Mouse (Mus musculus) liver, embryonic 11.5 days (tissue): Measurements from ENCODE around the gene Gm20517. TPM values are rescaled to one million over a fixed set of nuclear protein-coding genes. Genes with fewer than 3 reads are reported as not detected.
"Not testable (repeated sequence)": the region's sequence is repeated elsewhere in the genome, so short reads cannot be mapped to it uniquely, and the experiment has no call there.

ENCODE experiments used
- ATAC-seq: fragments of 200-750 bp; cut with Nextera tagmentation; replicated peaks from 2 replicates; pipeline ENCODE4 v1.8.0; 2017; ENCODE audit warnings: moderate number of reproducible peaks, mild to moderate bottlenecking, moderate TSS enrichment, moderate library complexity; ENCODE audit not compliant: low FRiP score
- DNase-seq: peaks from one replicate; pipeline ENCODE4 v3.0.0-alpha.2; 2017; ENCODE audit warnings: low spot score
- H3K27ac ChIP-seq: fragments of 300-500 bp; sonication (generic); 2 replicates; pipeline ENCODE4 v1.5.1; 2014; ENCODE audit warnings: mild to moderate bottlenecking, low read depth, low read length, control low read depth
- H3K27me3 ChIP-seq: fragments of 300-500 bp; sonication (generic); replicated peaks from 2 replicates; pipeline ENCODE4 v1.6.1; 2014; ENCODE audit warnings: low read length, mixed read lengths; ENCODE audit not compliant: control insufficient read depth, insufficient read depth
- H3K36me3 ChIP-seq: fragments of 300-500 bp; sonication (generic); 2 replicates; pipeline ENCODE4 v1.6.1; 2014; ENCODE audit warnings: mild to moderate bottlenecking, low read length, moderate library complexity, mixed read lengths; ENCODE audit not compliant: control insufficient read depth, insufficient read depth
- H3K4me1 ChIP-seq: fragments of 300-500 bp; sonication (generic); replicated peaks from 2 replicates; pipeline ENCODE4 v1.6.1; 2014; ENCODE audit warnings: low read length, mixed read lengths; ENCODE audit not compliant: control insufficient read depth, insufficient read depth
- H3K4me2 ChIP-seq: fragments of 300-500 bp; sonication (generic); 2 replicates; pipeline ENCODE4 v1.6.1; 2014; ENCODE audit warnings: mild to moderate bottlenecking, control low read depth, moderate library complexity
- H3K4me3 ChIP-seq: fragments of 300-500 bp; sonication (generic); 2 replicates; pipeline ENCODE4 v1.5.1; 2014; ENCODE audit warnings: low read depth, low read length, control low read depth
- H3K9ac ChIP-seq: fragments of 300-500 bp; sonication (generic); 2 replicates; pipeline ENCODE4 v1.6.1; 2014; ENCODE audit warnings: low read depth, low read length, control low read depth
- H3K9me3 ChIP-seq: fragments of 300-500 bp; sonication (generic); 2 replicates; pipeline ENCODE4 v1.6.1; 2016; ENCODE audit warnings: low read length, inconsistent platforms, mixed read lengths; ENCODE audit not compliant: control insufficient read depth
- WGBS: fragments of 180-500 bp; shearing (Covaris S2); extraction: QIAGEN DNeasy Blood & Tissue Kit; methylation state at CpG from one replicate; pipeline ENCODE4 v1.1.7; 2014; 5-methylcytosine and 5-hydroxymethylcytosine counted together
- polyA plus RNA-seq: library from polyadenylated mRNA; unstranded; fragments of >200 nt; fragmentation: Nextera tagmentation; extraction: Ambion mirVana; gene quantifications from 2 replicates; pipeline ENCODE4 v1.2.1, GENCODE M21; 2014

Gm20517 gene
- polyA plus RNA-seq, 1 experiment from 2014 or later = 2.5 TPM

DNA sequence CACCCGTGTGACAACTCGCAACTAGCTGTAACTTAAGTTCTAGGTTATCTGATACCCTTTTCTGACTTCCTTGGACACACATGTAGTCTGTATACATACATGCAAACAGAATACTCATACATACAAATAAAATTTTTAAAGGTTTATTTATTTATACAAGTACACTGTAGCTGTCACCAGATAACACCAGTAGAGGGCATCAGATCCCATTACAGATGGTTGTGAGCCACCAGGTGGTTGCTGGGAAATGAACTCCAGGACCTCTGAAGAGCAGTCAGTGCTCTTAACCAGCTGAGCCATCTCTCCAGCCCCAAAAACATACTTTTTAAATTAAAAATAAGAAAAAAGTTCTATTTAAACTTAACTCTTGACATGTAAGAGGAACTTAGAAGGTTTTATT, 31.6 kb downstream of the Gm20517 start:
- no peak overlapping the region for H3K4me3 ChIP-seq
- no peaks in the 10 kb centered on the region; the same call in 1 of the 2 replicates for H3K4me1 ChIP-seq
- no peaks in the 10 kb centered on the region for H3K9me3 ChIP-seq
- H3K27me3 ChIP-seq = no peaks in the 10 kb centered on the region
- DNase-seq (no peak), ATAC-seq (no peak)
- no peak overlapping the region for H3K27ac ChIP-seq
- 86% methylated on average over 2 of the region's 2 CpGs for WGBS
- H3K36me3 ChIP-seq = no peaks in the 10 kb centered on the region
- H3K9ac ChIP-seq = no peak overlapping the region
- no peak overlapping the region for H3K4me2 ChIP-seq

GRCm38 (mm10) chr17:47646683-47647082, 35.3 kb downstream of the Gm20517 start:
- Histone ChIP-seq H3K4me2 (no peak overlapping the region), H3K4me3 (no peak overlapping the region), H3K9me3 (no peaks in the 10 kb centered on the region), H3K9ac (no peak overlapping the region), H3K27ac (no peak overlapping the region), H3K27me3 (no peaks in the 10 kb centered on the region), H3K36me3 (no peaks in the 10 kb centered on the region), H3K4me1 (0 out of 2 replicates have a peak, but pooled peaks cover 3% of the 10 kb centered on the region)
- ATAC-seq = peak; percentile 29; the same call in 1 of the 2 replicates
- DNase-seq = peak; percentile 59
- WGBS = 80% methylated on average over 1 of the region's 1 CpGs

DNA sequence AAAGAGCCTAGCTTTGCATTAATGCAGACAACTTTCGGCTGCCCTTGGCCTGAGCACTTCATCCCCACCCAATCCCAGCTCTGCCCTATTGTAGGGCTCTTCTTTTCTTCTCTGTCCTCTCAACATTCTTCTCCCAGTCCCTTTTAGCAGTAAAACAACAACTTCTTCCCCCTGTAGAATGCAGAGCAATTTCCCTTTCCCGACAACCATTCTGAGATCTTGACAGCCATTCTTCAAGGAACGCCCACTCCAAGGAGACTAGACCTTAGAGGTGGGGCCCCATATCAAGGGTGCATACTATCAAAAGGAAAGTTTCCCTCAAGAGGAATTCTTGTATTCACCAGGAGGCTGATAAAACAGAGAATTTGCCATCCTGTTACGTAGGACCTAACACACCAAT, 37.6 kb downstream of the Gm20517 start:
- no peak overlapping the region for H3K27ac ChIP-seq
- no peaks in the 10 kb centered on the region for H3K36me3 ChIP-seq
- H3K4me3 ChIP-seq = no peak overlapping the region
- no peak overlapping the region for H3K9ac ChIP-seq
- no peak for DNase-seq
- H3K27me3 ChIP-seq = no peaks in the 10 kb centered on the region
- no peak overlapping the region for H3K4me2 ChIP-seq
- ATAC-seq = no peak
- H3K4me1 ChIP-seq = 0 out of 2 replicates have a peak, but pooled peaks cover 3% of the 10 kb centered on the region
- WGBS = 69% methylated on average over 4 of the region's 4 CpGs
- H3K9me3 ChIP-seq = no peaks in the 10 kb centered on the region

DNA sequence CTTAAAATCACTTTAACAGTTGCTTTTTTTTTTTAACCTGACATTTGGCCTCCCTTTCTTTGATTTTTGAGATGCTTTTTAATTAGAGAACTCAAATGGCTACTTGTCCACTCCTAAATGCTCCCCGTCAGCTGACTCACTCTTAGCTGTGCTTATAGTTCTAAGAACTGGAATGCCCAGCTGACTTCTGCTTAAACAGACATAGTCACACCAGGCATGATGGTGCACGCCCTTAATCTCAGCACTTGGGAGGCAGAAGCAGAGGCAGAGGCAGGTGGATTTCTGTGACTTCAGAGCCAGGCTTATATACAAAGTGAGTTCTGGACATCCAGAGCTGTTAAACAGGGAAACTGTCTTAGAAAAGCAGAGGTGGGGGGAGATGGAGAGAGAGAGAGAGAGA, 40.6 kb downstream of the Gm20517 start:
- H3K36me3 ChIP-seq = no peaks in the 10 kb centered on the region
- no peak overlapping the region for H3K4me3 ChIP-seq
- no peak overlapping the region for H3K27ac ChIP-seq
- H3K9ac ChIP-seq = no peak overlapping the region
- no peaks in the 10 kb centered on the region for H3K27me3 ChIP-seq
- DNase-seq (no peak), ATAC-seq (no peak)
- no peaks in the 10 kb centered on the region for H3K9me3 ChIP-seq
- 0 out of 2 replicates have a peak, but pooled peaks cover 3% of the 10 kb centered on the region for H3K4me1 ChIP-seq
- 82% methylated on average over 2 of the region's 2 CpGs for WGBS
- H3K4me2 ChIP-seq = no peak overlapping the region

GRCm38 (mm10) chr17:47654346-47654745, 43.0 kb downstream of the Gm20517 start:
- H3K4me1 ChIP-seq, H3K4me2 ChIP-seq, H3K4me3 ChIP-seq, ATAC-seq, H3K27me3 ChIP-seq, H3K9ac ChIP-seq, H3K36me3 ChIP-seq, H3K9me3 ChIP-seq, DNase-seq, H3K27ac ChIP-seq: not testable (repeated sequence)
- WGBS = 93% methylated on average over 8 of the region's 8 CpGs

DNA sequence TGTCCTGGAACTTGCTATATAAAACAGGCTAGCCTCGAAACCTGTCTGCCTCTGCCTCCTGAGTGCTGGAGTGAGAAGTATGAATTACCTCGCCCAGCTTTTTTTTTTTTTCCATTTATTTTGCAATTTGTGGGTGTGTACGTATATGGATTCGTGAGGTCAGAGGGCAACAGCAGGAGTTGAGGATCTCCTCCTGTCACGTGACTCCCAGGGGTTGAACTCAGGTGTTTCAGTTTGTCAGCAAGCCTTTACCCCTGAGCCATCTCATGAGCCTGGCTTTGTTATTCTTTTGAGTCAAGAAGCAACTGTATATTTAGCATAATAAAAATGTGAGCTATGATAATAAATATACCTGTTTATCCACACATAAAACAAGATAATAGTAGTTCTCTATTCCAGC, 44.3 kb downstream of the Gm20517 start:
- no peak overlapping the region for H3K9ac ChIP-seq

DNA sequence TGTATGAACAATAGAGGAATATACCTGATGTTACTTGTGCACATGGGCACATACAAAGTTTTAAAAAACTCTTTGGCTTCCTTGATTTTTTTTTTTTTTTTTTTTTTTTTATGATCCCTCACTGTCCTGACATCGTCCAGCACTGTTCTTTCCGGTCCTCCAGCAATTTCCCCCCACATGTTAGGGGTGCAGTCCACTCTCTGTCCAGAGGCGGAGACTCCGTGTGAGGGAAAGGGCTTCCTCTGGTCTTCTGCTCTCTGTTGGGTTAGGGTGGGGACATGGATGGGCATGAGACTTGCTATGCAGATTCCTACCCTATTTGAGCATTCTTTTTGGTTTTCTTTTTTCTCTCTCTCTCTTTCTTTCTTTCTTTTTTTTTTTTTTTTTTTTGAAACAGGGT, 46.5 kb downstream of the Gm20517 start:
- H3K27me3 ChIP-seq = no peaks in the 10 kb centered on the region
- no peak overlapping the region for H3K4me2 ChIP-seq
- no peak for DNase-seq
- WGBS = 80% methylated on average over 4 of the region's 4 CpGs
- no peaks in the 10 kb centered on the region for H3K4me1 ChIP-seq
- no peak overlapping the region for H3K27ac ChIP-seq
- H3K4me3 ChIP-seq = no peak overlapping the region
- no peaks in the 10 kb centered on the region for H3K36me3 ChIP-seq
- no peak for ATAC-seq
- no peak overlapping the region for H3K9ac ChIP-seq
- no peaks in the 10 kb centered on the region for H3K9me3 ChIP-seq

More for the DNA sequence above, 44.3 kb downstream of the Gm20517 start:
- no peaks in the 10 kb centered on the region for H3K27me3 ChIP-seq
- no peaks in the 10 kb centered on the region for H3K4me1 ChIP-seq
- 83% methylated on average over 5 of the region's 5 CpGs for WGBS
- H3K4me3 ChIP-seq = no peak overlapping the region
- no peak overlapping the region for H3K4me2 ChIP-seq
- no peaks in the 10 kb centered on the region for H3K9me3 ChIP-seq
- no peaks in the 10 kb centered on the region for H3K36me3 ChIP-seq
- H3K27ac ChIP-seq = no peak overlapping the region
- no peak for DNase-seq
- no peak for ATAC-seq

DNA sequence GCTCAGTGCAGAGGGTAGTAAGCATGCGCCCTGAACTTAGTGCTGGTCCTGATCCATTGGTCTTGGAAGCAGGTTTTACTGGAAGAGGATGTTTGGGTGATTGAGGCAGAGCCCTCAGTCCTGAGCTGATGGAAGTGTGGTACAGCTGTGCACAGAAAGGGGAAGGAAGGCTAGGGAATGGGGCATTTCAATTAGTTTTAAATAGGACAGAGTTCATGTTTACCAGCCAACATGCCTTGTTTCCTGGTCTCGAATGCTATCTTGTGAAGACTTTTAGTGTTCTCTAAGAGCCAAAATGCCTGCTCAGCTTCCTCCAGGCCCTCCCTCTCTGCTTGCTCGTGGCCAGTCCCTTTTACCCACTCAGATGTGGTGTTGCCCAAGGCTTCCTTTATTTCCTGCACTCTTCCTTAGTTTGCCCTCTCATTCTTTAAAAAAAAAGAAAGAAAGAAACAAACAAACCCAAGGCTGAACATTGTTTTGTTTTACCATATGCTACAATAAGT, 47.4 kb downstream of the Gm20517 start:
- no peak for ATAC-seq
- WGBS = 60% methylated on average over 3 of the region's 3 CpGs

DNA sequence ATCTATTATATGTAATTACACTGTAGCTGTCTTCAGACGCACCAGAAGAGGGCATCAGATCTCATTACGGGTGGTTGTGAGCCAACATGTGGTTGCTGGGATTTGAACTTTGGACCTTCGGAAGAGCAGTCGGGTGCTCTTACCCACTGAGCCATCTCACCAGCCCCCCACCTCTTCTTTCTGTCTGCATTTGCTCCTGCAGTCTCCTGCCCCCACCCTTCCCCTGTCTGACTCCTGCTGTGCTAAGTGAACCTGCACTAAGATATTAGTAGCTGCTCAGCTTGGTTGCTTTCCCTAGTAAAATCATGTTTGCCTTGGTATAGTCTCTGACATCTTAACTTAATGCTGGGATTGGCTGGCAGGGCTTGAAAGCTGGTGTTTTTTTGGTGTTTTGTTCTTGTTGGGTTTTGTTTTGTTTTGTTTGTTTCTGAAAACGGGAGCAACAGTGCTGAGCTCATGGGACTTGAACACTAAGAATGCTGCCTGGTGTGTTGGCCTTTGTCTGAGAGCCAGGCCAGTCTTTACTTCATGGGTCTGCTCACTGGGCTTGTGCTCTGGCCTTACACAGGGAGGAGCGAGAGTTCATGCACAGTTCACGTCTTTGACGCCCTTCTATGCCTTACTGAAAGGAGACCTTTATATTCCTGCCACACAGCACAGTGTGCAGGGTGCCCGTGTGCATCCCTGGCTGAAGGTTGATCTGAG, 51.8 kb downstream of the Gm20517 start:
- Histone ChIP-seq H3K4me1 (no peaks in the 10 kb centered on the region), H3K27me3 (no peaks in the 10 kb centered on the region), H3K4me2 (no peak overlapping the region), H3K9me3 (no peaks in the 10 kb centered on the region), H3K27ac (no peak overlapping the region), H3K36me3 (no peaks in the 10 kb centered on the region), H3K9ac (no peak overlapping the region), H3K4me3 (no peak overlapping the region)
- WGBS = 82% methylated on average over 9 of the region's 9 CpGs
- DNase-seq (no peak), ATAC-seq (no peak)

More for the DNA sequence above, 47.4 kb downstream of the Gm20517 start:
- H3K4me2 ChIP-seq = no peak overlapping the region
- no peaks in the 10 kb centered on the region for H3K9me3 ChIP-seq
- no peak overlapping the region for H3K4me3 ChIP-seq
- no peak overlapping the region for H3K27ac ChIP-seq
- no peak for DNase-seq
- no peaks in the 10 kb centered on the region for H3K27me3 ChIP-seq
- no peaks in the 10 kb centered on the region for H3K4me1 ChIP-seq
- H3K9ac ChIP-seq = no peak overlapping the region
- no peaks in the 10 kb centered on the region for H3K36me3 ChIP-seq
